Mouse (Mus musculus) MEL (cell line): ENCODE data around the gene N4bp2l1. TPM values are rescaled to one million over a fixed set of nuclear protein-coding genes. Genes with fewer than 3 reads are reported as not detected.

Experiments used
- DNase-seq: peaks from one replicate; pipeline ENCODE4 v3.0.0; 2011; ENCODE audit warnings: low read depth, low spot score
- H3K27ac ChIP-seq: 2 replicates; pipeline ENCODE4 v1.5.1; 2012; ENCODE audit warnings: low read depth, mild to moderate bottlenecking, control low read depth, low read length, moderate library complexity; ENCODE audit not compliant: control insufficient read depth
- H3K27me3 ChIP-seq, 2 experiments: fragments of 150-350 bp in 1 of 2; sonication (generic) in 1 of 2; 2 replicates each; pipeline ENCODE4 v1.6.1; 2012; ENCODE audit warnings: low read length in 2 of 2, mild to moderate bottlenecking in 2 of 2, improper control_type of control experiment in 1 of 2, moderate library complexity in 1 of 2; ENCODE audit not compliant: insufficient read depth in 2 of 2, control insufficient read depth in 1 of 2
- H3K36me3 ChIP-seq, 2 experiments: 2 replicates each; pipeline ENCODE4 v1.6.1; 2012 to 2014; ENCODE audit warnings: low read length in 2 of 2, improper control_type of control experiment in 1 of 2, inconsistent platforms in 1 of 2, mild to moderate bottlenecking in 1 of 2; ENCODE audit not compliant: insufficient read depth in 2 of 2, control insufficient read depth in 1 of 2
- H3K4me1 ChIP-seq, 2 experiments: fragments of 150-350 bp in 1 of 2; sonication (generic) in 1 of 2; 2 replicates each; pipeline ENCODE4 v1.6.1; 2012; ENCODE audit warnings: low read length in 2 of 2, improper control_type of control experiment in 1 of 2, mild to moderate bottlenecking in 1 of 2; ENCODE audit not compliant: insufficient read depth in 2 of 2, control insufficient read depth in 1 of 2
- H3K4me3 ChIP-seq, 2 experiments: fragments of 150-350 bp in 1 of 2; sonication (generic) in 1 of 2; 2 replicates each; pipeline ENCODE4 v1.5.1; 2012; ENCODE audit warnings: low read depth in 2 of 2, low read length in 2 of 2, mild to moderate bottlenecking in 2 of 2, moderate library complexity in 2 of 2, control low read depth in 1 of 2, improper control_type of control experiment in 1 of 2; ENCODE audit not compliant: control insufficient read depth in 1 of 2, insufficient read depth in 1 of 2
- H3K79me2 ChIP-seq: 2 replicates; pipeline ENCODE4 v1.6.1; 2012; ENCODE audit warnings: mild to moderate bottlenecking, low read length, moderate library complexity; ENCODE audit not compliant: control insufficient read depth, poor library complexity, insufficient read depth
- H3K9ac ChIP-seq: 2 replicates; pipeline ENCODE4 v1.6.1; 2012; ENCODE audit warnings: low read depth, mild to moderate bottlenecking, control low read depth, low read length, moderate library complexity; ENCODE audit not compliant: control insufficient read depth, poor library complexity, severe bottlenecking
- H3K9me3 ChIP-seq: fragments of 150-350 bp; sonication (generic); replicated peaks from 2 replicates; pipeline ENCODE4 v1.6.1; 2012; ENCODE audit warnings: mild to moderate bottlenecking, low read length, improper control_type of control experiment, moderate library complexity; ENCODE audit not compliant: insufficient read depth
- BHLHE40 ChIP-seq: IDR thresholded peaks from 2 replicates; pipeline ENCODE4 v1.6.1; 2012; ENCODE audit warnings: low read depth, mild to moderate bottlenecking, inconsistent platforms, low read length, improper control_type of control experiment, borderline replicate concordance
- CHD2 ChIP-seq: IDR thresholded peaks from 2 replicates; pipeline ENCODE4 v1.6.1; 2011; ENCODE audit warnings: low read length, improper control_type of control experiment
- ELF1 ChIP-seq: IDR thresholded peaks from 2 replicates; pipeline ENCODE4 v1.6.1; 2014; ENCODE audit warnings: low read depth, mild to moderate bottlenecking, inconsistent platforms, low read length, improper control_type of control experiment, moderate library complexity
- EP300 ChIP-seq, 2 experiments: IDR thresholded peaks; 2 replicates each; pipeline ENCODE4 v1.6.1; 2011; ENCODE audit warnings: improper control_type of control experiment in 2 of 2, low read length in 2 of 2, low read depth in 1 of 2, mild to moderate bottlenecking in 1 of 2
- ETS1 ChIP-seq: IDR thresholded peaks from 2 replicates; pipeline ENCODE4 v1.6.1; 2012; ENCODE audit warnings: low read depth, mild to moderate bottlenecking, inconsistent platforms, low read length, improper control_type of control experiment, moderate library complexity
- GATA1 ChIP-seq: IDR thresholded peaks from 2 replicates; pipeline ENCODE4 v1.6.1; 2011; ENCODE audit warnings: low read depth, low read length, improper control_type of control experiment
- KAT2A ChIP-seq: conservative IDR thresholded peaks from 2 replicates; pipeline ENCODE4 v1.6.1; 2012; ENCODE audit warnings: low read depth, low read length, improper control_type of control experiment, inconsistent platforms
- MAFK ChIP-seq: IDR thresholded peaks from 2 replicates; pipeline ENCODE4 v1.6.1; 2011; ENCODE audit warnings: low read depth, mild to moderate bottlenecking, low read length, improper control_type of control experiment, borderline replicate concordance
- MAX ChIP-seq: IDR thresholded peaks from 2 replicates; pipeline ENCODE4 v1.6.1; 2011; ENCODE audit warnings: low read length, improper control_type of control experiment
- MEF2A ChIP-seq: IDR thresholded peaks from 2 replicates; pipeline ENCODE4 v1.6.1; 2014; ENCODE audit warnings: low read depth, mild to moderate bottlenecking, inconsistent platforms, low read length, improper control_type of control experiment; ENCODE audit not compliant: poor library complexity, insufficient replicate concordance, severe bottlenecking; ENCODE audit errors: extremely low read depth
- MXI1 ChIP-seq: IDR thresholded peaks from 2 replicates; pipeline ENCODE4 v1.6.1; 2011; ENCODE audit warnings: mild to moderate bottlenecking, low read depth, low read length, improper control_type of control experiment
- MYB ChIP-seq: IDR thresholded peaks from 2 replicates; pipeline ENCODE4 v1.6.1; 2011; ENCODE audit warnings: mild to moderate bottlenecking, low read depth, low read length, improper control_type of control experiment
- NRF1 ChIP-seq: IDR thresholded peaks from 2 replicates; pipeline ENCODE4 v1.6.1; 2014; ENCODE audit warnings: low read depth, mild to moderate bottlenecking, inconsistent platforms, low read length, improper control_type of control experiment, moderate library complexity; ENCODE audit not compliant: poor library complexity, insufficient read depth, severe bottlenecking
- RCOR1 ChIP-seq: IDR thresholded peaks from 2 replicates; pipeline ENCODE4 v1.6.1; 2012; ENCODE audit warnings: low read depth, mild to moderate bottlenecking, inconsistent platforms, low read length, improper control_type of control experiment
- SIN3A ChIP-seq: IDR thresholded peaks from 2 replicates; pipeline ENCODE4 v1.6.1; 2012; ENCODE audit warnings: low read length, improper control_type of control experiment, inconsistent platforms
- TCF12 ChIP-seq: IDR thresholded peaks from 2 replicates; pipeline ENCODE4 v1.6.1; 2014; ENCODE audit warnings: low read depth, mild to moderate bottlenecking, inconsistent platforms, low read length, improper control_type of control experiment, moderate library complexity
- UBTF ChIP-seq: IDR thresholded peaks from 2 replicates; pipeline ENCODE4 v1.6.1; 2012; ENCODE audit warnings: low read depth, mild to moderate bottlenecking, inconsistent platforms, low read length, improper control_type of control experiment, moderate library complexity, borderline replicate concordance; ENCODE audit not compliant: insufficient read depth
- ZC3H11A ChIP-seq: IDR thresholded peaks from 2 replicates; pipeline ENCODE4 v1.6.1; 2012; ENCODE audit warnings: low read depth, mild to moderate bottlenecking, inconsistent platforms, low read length, improper control_type of control experiment
- ZNF384 ChIP-seq: IDR thresholded peaks from 2 replicates; pipeline ENCODE4 v1.6.1; 2012; ENCODE audit warnings: low read depth, mild to moderate bottlenecking, inconsistent platforms, low read length, improper control_type of control experiment
- polyA plus RNA-seq, 2 experiments: library from polyadenylated mRNA; stranded (reverse) in 1 of 2; unstranded in 1 of 2; fragments of >175 nt in 1 of 2; fragments of >200 nt in 1 of 2; gene quantifications; 2 replicates each; pipeline versions ENCODE4 v1.2.1 to v1.2.4; 2012; ENCODE audit warnings: low replicate concordance in 2 of 2, low read depth in 1 of 2; ENCODE audit not compliant: insufficient read length in 2 of 2, insufficient read depth in 1 of 2, missing spikeins in 1 of 2
- total RNA-seq: library from RNA; depleted of rRNA; stranded (reverse); fragments of 300-350 nt; gene quantifications from 2 replicates; pipeline ENCODE4 v1.2.3, GENCODE M21; 2012

The N4bp2l1 gene
- total and polyA plus RNA-seq, 3 experiments, result 2.6 to 15.0 TPM; not detected in 1

DNA sequence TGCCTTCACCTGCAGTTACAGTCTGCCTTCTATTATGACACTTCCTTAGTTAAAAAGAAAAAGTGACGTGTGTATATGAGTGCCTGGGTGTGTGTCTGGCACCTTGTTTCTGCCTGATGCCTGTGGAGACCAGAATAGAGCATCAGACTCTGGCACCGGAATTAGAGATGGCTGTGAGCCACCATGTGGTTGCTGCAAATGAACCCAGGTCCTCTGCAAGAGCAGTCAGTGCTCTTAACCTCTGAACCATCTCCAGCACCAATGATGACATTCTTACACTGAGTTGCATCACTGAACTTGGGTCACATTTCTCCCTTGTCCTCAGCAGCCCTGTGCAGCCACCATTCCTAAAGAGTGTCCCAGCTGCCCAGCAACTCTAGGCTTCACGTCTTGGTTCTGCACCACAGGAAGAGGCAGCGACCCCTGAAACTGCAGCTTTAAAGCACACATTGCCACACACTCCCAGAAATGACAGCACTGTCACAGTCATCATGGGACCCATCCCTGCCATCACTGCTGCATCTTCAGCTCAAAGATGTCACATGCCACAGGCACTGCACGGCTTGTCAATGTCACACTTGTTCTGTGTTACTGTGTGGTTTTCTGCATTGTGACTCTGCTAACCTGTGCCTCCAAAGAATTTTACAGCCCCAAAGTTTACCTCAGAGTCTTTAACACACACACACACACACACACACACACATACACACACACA, 13.2 kb downstream of the N4bp2l1 start:
- Histone ChIP-seq H3K27ac (no peak overlapping the region), H3K27me3 (no peaks in the 10 kb centered on the region), H3K4me3 (no peak overlapping the region), H3K9ac (no peak overlapping the region), H3K36me3 (peaks cover 0 to 19% of the 10 kb centered on the region in 2 experiments; a peak in 2 of 4 replicates)
- DNase-seq, result peak; percentile 55
- peak; percentile 52 for TF ChIP-seq MAX
- TF ChIP-seq MXI1, result no peak; the same call in 1 of the 2 replicates
- TF ChIP-seq KAT2A, result 0 out of 2 replicates have a peak, but pooled peaks have one; percentile 34
- no peak for TF ChIP-seq MAFK
- TF ChIP-seq ZC3H11A, result no peak
- 0 out of 2 replicates have a peak, but pooled peaks have one; percentile 29 for TF ChIP-seq ELF1
- 0 out of 2 replicates have a peak, but pooled peaks have one; percentile 32 for TF ChIP-seq SIN3A
- TF ChIP-seq, all 39 proteins: peak for 4
- H3K79me2 ChIP-seq, result no peaks in the 10 kb centered on the region
- H3K9me3 ChIP-seq, result no peaks in the 10 kb centered on the region
- H3K4me1 ChIP-seq, result peaks cover 29 to 34% of the 10 kb centered on the region in 2 experiments

DNA sequence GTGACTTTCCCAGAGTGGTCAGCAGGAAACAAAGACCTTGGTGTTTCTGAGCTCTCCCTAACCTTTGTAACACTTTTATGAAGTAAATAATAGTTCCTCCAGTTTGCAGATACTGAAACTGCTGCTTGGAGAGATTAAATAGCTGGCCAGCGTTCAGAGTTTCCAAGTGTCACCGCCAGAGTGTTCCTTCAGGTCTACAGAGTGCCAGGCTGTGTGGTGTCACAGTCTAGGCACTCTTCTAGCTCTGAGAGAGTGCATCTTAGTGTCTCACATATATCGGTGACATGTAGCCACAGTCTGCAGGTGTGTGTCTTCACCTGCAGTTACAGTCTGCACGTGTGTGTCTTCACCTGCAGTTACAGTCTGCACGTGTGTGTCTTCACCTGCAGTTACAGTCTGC, 13.8 kb downstream of the N4bp2l1 start:
- peaks cover 0 to 22% of the 10 kb centered on the region in 2 experiments; a peak in 2 of 4 replicates for H3K36me3 ChIP-seq
- DNase-seq, result peak; percentile 61
- H3K9me3 ChIP-seq, result no peaks in the 10 kb centered on the region
- no peak overlapping the region for H3K27ac ChIP-seq
- no peaks in the 10 kb centered on the region for H3K79me2 ChIP-seq
- no peak overlapping the region for H3K4me3 ChIP-seq
- no peaks in the 10 kb centered on the region for H3K27me3 ChIP-seq
- H3K4me1 ChIP-seq, result peaks cover 32 to 40% of the 10 kb centered on the region in 2 experiments
- TF ChIP-seq MEF2A (peak; percentile 12; the same call in 1 of the 2 replicates), ZNF384 (no peak), ETS1 (no peak; the same call in 1 of the 2 replicates), TCF12 (peak; percentile 46; the same call in 1 of the 2 replicates), MYB (no peak), KAT2A (no peak), SIN3A (peak; percentile 35; the same call in 1 of the 2 replicates), UBTF (no peak), EP300 (IDR thresholded peaks at IDR 0.05; ENCODE audit: low read depth in 1 of 2, low read length in 2 of 2) (peak; percentile 28 to 41; a peak in 1 of 4 replicates), BHLHE40 (no peak), RCOR1 (no peak), NRF1 (no peak; the same call in 1 of the 2 replicates), CHD2 (no peak), MXI1 (peak; percentile 48; the same call in 1 of the 2 replicates), GATA1 (no peak), ZC3H11A (no peak)
- H3K9ac ChIP-seq, result no peak overlapping the region
